Mouse (Mus musculus) megakaryocyte, embryonic 14.5 days (primary cell): Measurements from ENCODE around the gene Shcbp1l.
"Not testable (repeated sequence)": the region's sequence is repeated elsewhere in the genome, so short reads cannot be mapped to it uniquely, and the experiment has no call there.

Experiments
- FLI1 ChIP-seq: IDR thresholded peaks from 2 replicates; pipeline ENCODE4 v1.6.1; 2012; ENCODE audit warnings: low read length, inconsistent platforms, mixed read lengths
- GATA1 ChIP-seq: IDR thresholded peaks from 3 replicates; pipeline ENCODE4 v1.6.1; 2012; ENCODE audit warnings: mixed read lengths, low read length, inconsistent platforms, borderline replicate concordance

- not testable (repeated sequence) for TF ChIP-seq GATA1, FLI1
Observed at GRCm38 (mm10) chr1:153417805-153418204, 7.2 kb upstream of the Shcbp1l start.
